Mouse (Mus musculus) hindbrain, embryonic 16.5 days (tissue): Measurements from ENCODE around the gene M1ap. TPM values are rescaled to one million over a fixed set of nuclear protein-coding genes. Genes with fewer than 3 reads are reported as not detected.

ENCODE experiments used
- ATAC-seq: fragments of 200-750 bp; cut with Nextera tagmentation; 2 replicates; pipeline ENCODE4 v1.8.0; 2017; ENCODE audit warnings: moderate TSS enrichment, moderate library complexity
- H3K27ac ChIP-seq: fragments of 300-500 bp; sonication (generic); 2 replicates; pipeline ENCODE4 v1.5.1; 2014; ENCODE audit warnings: low read depth, mild to moderate bottlenecking, control low read depth, low read length, moderate library complexity
- H3K27me3 ChIP-seq: fragments of 300-500 bp; sonication (generic); replicated peaks from 2 replicates; pipeline ENCODE4 v1.6.1; 2014; ENCODE audit warnings: low read length; ENCODE audit not compliant: control insufficient read depth, insufficient read depth
- H3K36me3 ChIP-seq: fragments of 300-500 bp; sonication (generic); 2 replicates; pipeline ENCODE4 v1.6.1; 2014; ENCODE audit warnings: mild to moderate bottlenecking, low read length, moderate library complexity, mixed read lengths; ENCODE audit not compliant: control insufficient read depth, insufficient read depth
- H3K4me1 ChIP-seq: fragments of 300-500 bp; sonication (generic); 2 replicates; pipeline ENCODE4 v1.6.1; 2014; ENCODE audit warnings: low read depth, low read length; ENCODE audit not compliant: control insufficient read depth, insufficient read depth
- H3K4me2 ChIP-seq: fragments of 300-500 bp; sonication (generic); 2 replicates; pipeline ENCODE4 v1.6.1; 2014; ENCODE audit warnings: mild to moderate bottlenecking, low read length, control low read depth, moderate library complexity
- H3K4me3 ChIP-seq: fragments of 300-500 bp; sonication (generic); 2 replicates; pipeline ENCODE4 v1.5.1; 2014; ENCODE audit warnings: mild to moderate bottlenecking, low read length, control low read depth, moderate library complexity
- H3K9ac ChIP-seq: fragments of 300-500 bp; sonication (generic); 2 replicates; pipeline ENCODE4 v1.6.1; 2014; ENCODE audit warnings: low read depth, mild to moderate bottlenecking, control low read depth, low read length, moderate library complexity
- H3K9me3 ChIP-seq: fragments of 300-500 bp; sonication (generic); 2 replicates; pipeline ENCODE4 v1.6.1; 2014; ENCODE audit warnings: mild to moderate bottlenecking, low read length, moderate library complexity; ENCODE audit not compliant: control insufficient read depth
- WGBS: fragments of 180-500 bp; shearing (Covaris S2); extraction: QIAGEN DNeasy Blood & Tissue Kit; methylation state at CpG from one replicate; pipeline ENCODE4 v1.1.7; 2014; 5-methylcytosine and 5-hydroxymethylcytosine counted together
- polyA plus RNA-seq: library from polyadenylated mRNA; unstranded; fragments of >200 nt; fragmentation: Nextera tagmentation; extraction: Ambion mirVana; gene quantifications from 2 replicates; pipeline ENCODE4 v1.2.1, GENCODE M21; 2015

Gene M1ap
- polyA plus RNA-seq, 1 experiment from 2014 or later, result not detected

DNA sequence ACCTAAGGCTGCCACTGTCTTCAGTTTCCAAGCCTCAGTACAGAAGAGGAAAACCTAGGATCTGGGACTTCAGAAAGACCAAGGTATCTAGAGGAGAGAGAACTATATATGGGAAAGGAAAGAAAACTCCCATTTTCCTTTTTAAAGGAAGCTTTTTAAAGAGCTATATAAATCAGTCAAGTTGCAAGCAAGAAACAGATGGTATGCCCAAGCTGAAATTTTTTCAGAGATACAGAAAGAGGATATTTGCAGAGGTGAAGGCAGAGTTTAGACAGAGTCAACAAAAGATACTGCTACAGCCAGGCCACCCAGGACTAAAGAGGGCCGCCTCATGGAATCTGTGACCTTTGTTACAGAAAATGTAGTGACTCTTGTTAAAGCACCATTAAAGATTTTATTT, 15.0 kb downstream of the M1ap start:
- Histone ChIP-seq H3K27me3 (no peaks in the 10 kb centered on the region), H3K4me2 (no peak overlapping the region), H3K4me1 (no peaks in the 10 kb centered on the region), H3K27ac (no peak overlapping the region), H3K36me3 (no peaks in the 10 kb centered on the region), H3K9ac (no peak overlapping the region), H3K4me3 (no peak overlapping the region), H3K9me3 (no peaks in the 10 kb centered on the region)
- 76% methylated on average over 1 of the region's 1 CpGs for WGBS
- no peak for ATAC-seq

DNA sequence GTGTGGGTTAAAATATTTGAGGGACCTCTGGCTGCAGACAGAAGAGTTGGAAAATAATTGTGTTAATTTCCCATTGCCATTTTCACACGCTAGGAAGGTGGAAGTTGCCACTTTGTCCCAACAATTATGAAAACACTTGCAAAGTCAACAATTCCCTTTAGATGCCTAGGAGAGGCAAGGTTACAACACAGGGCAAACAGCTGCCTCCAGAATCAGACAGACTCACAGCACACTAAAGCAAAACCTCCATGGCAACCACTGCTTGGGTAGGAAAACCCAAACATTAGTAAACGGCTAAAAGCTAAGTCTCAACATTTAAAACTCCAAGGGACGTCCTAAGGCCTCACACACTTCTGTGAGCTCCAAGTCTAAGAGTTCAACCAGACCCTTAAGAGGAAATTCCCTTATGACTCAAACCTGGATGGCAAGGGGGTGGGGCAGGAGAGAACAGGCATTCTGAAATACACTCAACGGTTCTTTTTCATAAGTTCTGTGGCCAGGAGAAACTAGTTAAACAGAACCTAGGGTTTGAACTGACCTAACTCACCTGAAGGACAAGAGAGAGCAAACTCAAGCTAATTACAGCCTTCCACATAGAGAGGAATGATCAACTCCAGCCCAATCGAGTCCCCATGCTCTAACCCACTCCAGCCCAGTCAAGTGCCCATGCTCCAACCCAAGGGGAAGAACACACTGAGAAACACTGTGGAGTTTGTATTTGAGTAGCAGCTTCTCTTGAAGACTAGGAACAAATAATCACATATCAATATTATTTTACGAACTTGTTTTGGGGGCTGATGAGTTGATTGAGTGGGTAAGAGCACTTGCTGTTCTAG, 22.8 kb downstream of the M1ap start:
- Histone ChIP-seq H3K27ac (no peak overlapping the region), H3K27me3 (no peaks in the 10 kb centered on the region; the same call in none of the 2 replicates), H3K4me1 (no peaks in the 10 kb centered on the region), H3K4me3 (no peak overlapping the region), H3K36me3 (no peaks in the 10 kb centered on the region), H3K9me3 (no peaks in the 10 kb centered on the region), H3K9ac (no peak overlapping the region), H3K4me2 (no peak overlapping the region)
- 83% methylated on average over 6 of the region's 6 CpGs for WGBS
- ATAC-seq, result no peak

DNA sequence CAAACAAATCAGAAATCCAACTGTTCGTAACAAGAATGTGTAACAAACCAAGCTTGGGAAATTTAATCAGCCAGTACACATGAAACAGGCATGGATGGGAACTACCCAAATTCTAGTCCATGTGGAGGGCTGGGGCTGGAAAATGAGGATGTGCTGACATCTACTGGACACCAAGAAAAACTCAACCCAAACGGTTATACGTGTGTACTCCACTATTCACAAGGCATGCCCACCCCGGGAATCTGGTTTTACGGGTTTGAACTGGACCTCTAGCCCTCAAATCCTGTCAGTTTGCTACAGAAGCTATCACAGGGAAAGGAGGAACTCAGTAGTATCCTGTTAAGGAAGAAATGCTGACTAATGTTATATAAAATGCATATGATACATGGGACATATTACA, 24.3 kb downstream of the M1ap start:
- Histone ChIP-seq H3K27me3 (no peaks in the 10 kb centered on the region; the same call in none of the 2 replicates), H3K9ac (no peak overlapping the region), H3K9me3 (no peaks in the 10 kb centered on the region), H3K4me2 (no peak overlapping the region), H3K4me3 (no peak overlapping the region), H3K27ac (no peak overlapping the region), H3K4me1 (no peaks in the 10 kb centered on the region), H3K36me3 (no peaks in the 10 kb centered on the region)
- WGBS, result 16% methylated on average over 5 of the region's 5 CpGs
- ATAC-seq, result peak; percentile 95

DNA sequence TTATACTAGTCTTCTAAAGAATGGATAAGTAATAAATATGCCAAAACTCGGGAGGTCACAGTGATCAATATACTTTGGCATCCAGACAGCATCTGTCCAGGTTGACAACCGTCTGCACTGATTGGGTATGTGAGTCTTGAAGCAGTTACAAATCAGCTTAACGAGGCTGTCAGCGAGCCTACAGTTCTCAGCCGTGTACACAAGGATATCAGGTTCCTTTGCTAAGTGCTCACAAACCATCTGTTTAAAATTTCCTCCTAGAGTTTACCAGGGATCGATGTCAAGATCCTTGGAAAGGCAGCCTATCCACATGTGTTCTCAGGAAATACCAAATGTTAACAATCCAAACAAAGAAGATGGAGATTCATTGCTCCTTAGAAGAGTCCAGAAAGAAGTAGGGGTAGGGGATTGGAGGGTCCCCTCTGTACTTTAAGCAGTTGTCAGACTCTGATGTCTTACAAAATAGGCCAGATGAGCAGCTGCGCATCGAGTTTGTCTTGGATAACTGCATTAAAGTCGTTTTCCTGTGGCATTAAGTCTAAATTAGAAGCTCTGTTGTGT, 40.8 kb downstream of the M1ap start:
- no peaks in the 10 kb centered on the region for H3K9me3 ChIP-seq
- no peak for ATAC-seq

DNA sequence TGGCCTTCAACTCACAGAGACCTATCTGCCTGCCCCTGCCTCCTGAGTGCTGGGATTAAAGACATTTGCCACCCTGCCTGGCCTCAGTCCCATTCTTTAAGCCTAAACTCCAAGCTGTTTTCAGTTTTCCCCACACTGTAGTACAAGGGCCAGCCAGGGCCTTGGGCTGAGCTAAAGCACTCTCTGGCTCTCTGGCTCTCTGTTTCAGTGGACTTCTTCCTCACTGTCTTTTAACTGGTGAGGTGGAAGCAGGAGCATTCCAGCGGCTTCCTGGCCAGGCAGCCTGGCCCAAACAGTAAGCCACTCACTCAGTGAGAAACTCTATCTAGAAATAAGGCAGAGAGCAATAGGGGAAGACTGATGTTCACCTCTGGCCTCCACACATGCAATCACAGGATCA, 47.0 kb downstream of the M1ap start:
- Histone ChIP-seq H3K27ac (no peak overlapping the region), H3K4me1 (peaks cover 3% of the 10 kb centered on the region; the same call in 1 of the 2 replicates), H3K4me2 (no peak overlapping the region), H3K9me3 (no peaks in the 10 kb centered on the region), H3K36me3 (no peaks in the 10 kb centered on the region), H3K27me3 (no peaks in the 10 kb centered on the region), H3K4me3 (no peak overlapping the region), H3K9ac (no peak overlapping the region)
- 44% methylated on average over 1 of the region's 1 CpGs for WGBS
- ATAC-seq, result no peak

More for the DNA sequence above, 40.8 kb downstream of the M1ap start:
- H3K4me1 ChIP-seq, result no peaks in the 10 kb centered on the region
- H3K27me3 ChIP-seq, result no peaks in the 10 kb centered on the region
- H3K9ac ChIP-seq, result no peak overlapping the region
- 58% methylated on average over 9 of the region's 9 CpGs for WGBS
- H3K4me2 ChIP-seq, result no peak overlapping the region
- no peak overlapping the region for H3K4me3 ChIP-seq
- no peaks in the 10 kb centered on the region for H3K36me3 ChIP-seq
- no peak overlapping the region for H3K27ac ChIP-seq

DNA sequence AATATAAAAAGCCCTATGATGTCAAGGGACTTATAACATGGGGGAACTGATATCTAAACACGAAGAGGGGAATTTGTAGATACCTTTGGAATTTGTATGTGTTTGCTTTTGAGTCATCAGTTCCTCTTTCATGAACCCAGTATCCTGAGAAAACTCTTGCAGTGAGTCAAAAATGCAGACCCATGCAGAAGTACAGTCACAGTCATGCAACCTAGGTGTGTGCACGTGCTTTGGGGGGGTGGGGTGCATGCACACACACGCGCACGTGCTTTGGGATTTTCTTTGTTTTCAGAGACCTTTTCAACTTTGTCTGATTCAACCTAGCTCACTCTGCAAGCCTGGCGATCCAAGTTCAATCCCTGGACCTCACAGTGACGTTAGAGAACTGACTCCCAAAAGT, 47.7 kb downstream of the M1ap start:
- H3K4me3 ChIP-seq, result no peak overlapping the region
- H3K9me3 ChIP-seq, result no peaks in the 10 kb centered on the region
- no peak overlapping the region for H3K9ac ChIP-seq
- ATAC-seq, result no peak
- 81% methylated on average over 7 of the region's 7 CpGs for WGBS
- H3K27me3 ChIP-seq, result no peaks in the 10 kb centered on the region
- H3K4me1 ChIP-seq, result peaks cover 3% of the 10 kb centered on the region; the same call in 1 of the 2 replicates
- no peak overlapping the region for H3K4me2 ChIP-seq
- no peaks in the 10 kb centered on the region for H3K36me3 ChIP-seq
- no peak overlapping the region for H3K27ac ChIP-seq

DNA sequence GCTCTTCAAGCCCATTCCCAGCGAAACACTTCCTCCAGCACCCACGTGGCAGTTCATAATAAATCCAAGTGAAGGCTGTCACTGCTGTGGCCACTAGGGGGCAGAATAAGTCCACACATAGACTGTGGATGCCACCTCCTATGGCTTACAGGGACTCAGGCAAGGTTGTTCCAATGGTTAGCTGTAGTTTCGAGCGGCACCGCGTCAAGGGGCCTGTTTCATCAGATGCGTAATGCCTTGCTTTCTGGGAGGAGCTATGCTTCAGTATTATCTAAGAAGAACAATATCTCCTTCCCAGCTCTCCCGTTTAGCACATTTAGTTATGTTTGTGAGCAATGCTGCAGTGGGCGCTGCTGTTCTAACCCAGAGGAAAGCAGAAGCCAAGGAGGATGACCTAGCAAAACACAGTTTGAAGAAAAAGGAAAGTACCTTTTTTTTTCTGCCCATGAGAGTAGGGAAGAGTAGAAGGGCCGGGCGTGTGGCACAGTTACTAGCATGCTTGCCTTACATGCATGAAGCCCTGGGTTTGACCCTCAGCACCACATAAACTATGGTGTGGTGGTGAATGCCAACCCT, 50.1 kb downstream of the M1ap start:
- Histone ChIP-seq H3K36me3 (no peaks in the 10 kb centered on the region), H3K4me2 (peak overlapping the region; percentile 45), H3K9me3 (no peaks in the 10 kb centered on the region), H3K27ac (no peak overlapping the region; the same call in 1 of the 2 replicates), H3K27me3 (no peaks in the 10 kb centered on the region), H3K4me3 (0 out of 2 replicates have a peak overlapping the region, but pooled peaks have one; percentile 4), H3K9ac (peak overlapping the region; percentile 28), H3K4me1 (peaks cover 3% of the 10 kb centered on the region; the same call in 1 of the 2 replicates)
- WGBS, result 14% methylated on average over 11 of the region's 11 CpGs
- ATAC-seq, result peak; percentile 98

DNA sequence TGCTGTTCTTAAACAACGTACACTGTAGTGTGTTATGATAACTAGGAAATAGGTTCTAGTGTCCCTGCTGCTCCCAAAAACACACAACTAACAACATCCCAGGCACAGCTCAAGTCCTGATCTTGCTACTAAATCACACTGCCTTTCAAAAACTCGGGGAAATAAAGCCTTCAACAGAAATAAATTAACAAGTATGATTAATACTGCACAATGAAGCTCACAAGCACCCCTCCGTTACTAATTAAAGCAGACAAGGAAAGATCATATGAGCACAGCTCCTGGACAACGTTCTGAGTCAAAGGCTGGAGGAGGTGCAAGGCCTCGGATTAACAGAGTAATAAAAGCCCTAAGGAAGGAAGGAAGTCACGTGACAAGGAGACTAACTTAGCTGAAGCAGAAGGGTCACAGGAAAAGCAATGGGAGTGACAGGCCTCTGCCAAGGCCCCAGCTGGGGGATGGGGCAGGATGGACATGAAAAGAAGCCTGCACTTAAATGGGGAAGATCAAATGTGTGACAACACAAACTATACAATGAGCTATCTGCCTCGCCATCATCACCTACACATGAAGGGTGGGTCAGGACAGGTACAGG, 50.9 kb downstream of the M1ap start:
- H3K9ac ChIP-seq, result peak overlapping the region; percentile 28; the same call in 1 of the 2 replicates
- WGBS, result 58% methylated on average over 7 of the region's 7 CpGs
- H3K9me3 ChIP-seq, result no peaks in the 10 kb centered on the region
- no peaks in the 10 kb centered on the region for H3K27me3 ChIP-seq
- no peak overlapping the region; the same call in 1 of the 2 replicates for H3K4me2 ChIP-seq
- peaks cover 3% of the 10 kb centered on the region; the same call in 1 of the 2 replicates for H3K4me1 ChIP-seq
- no peak for ATAC-seq
- no peak overlapping the region; the same call in 1 of the 2 replicates for H3K27ac ChIP-seq
- no peak overlapping the region for H3K4me3 ChIP-seq
- no peaks in the 10 kb centered on the region for H3K36me3 ChIP-seq

DNA sequence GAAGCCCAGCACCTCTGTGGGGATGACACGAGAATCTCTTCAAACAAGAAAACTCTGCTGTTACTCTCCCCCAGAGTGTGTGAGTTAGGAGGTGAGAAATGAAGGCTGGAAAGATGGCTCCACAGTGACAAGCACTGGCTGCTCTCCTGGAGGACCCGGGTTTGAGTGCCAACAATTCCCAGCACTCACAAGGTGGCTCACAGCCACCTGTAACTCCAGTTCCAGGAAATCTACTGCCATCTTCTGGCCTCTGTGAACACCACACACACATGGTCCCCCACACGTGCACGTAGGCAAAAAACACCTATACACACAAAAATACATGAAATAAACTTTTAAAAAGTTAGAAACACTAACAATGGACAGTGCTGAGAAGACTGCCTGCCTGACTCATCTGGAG, 51.6 kb downstream of the M1ap start:
- Histone ChIP-seq H3K9me3 (no peaks in the 10 kb centered on the region), H3K27ac (no peak overlapping the region), H3K4me2 (no peak overlapping the region), H3K27me3 (no peaks in the 10 kb centered on the region), H3K9ac (no peak overlapping the region), H3K36me3 (no peaks in the 10 kb centered on the region), H3K4me3 (no peak overlapping the region), H3K4me1 (peaks cover 3% of the 10 kb centered on the region; the same call in 1 of the 2 replicates)
- no peak for ATAC-seq
- WGBS, result 69% methylated on average over 4 of the region's 4 CpGs
